Mouse (Mus musculus) liver, postnatal 0 days (tissue): Measurements from ENCODE around the gene Tifab.

ENCODE experiments used
- CTCF ChIP-seq: sonication (generic); IDR thresholded peaks from 2 replicates; pipeline ENCODE4 v1.5.1; 2016; ENCODE audit warnings: antibody characterized with exemption, low read depth
- EP300 ChIP-seq: IDR thresholded peaks from 2 replicates; pipeline ENCODE4 v1.6.1; 2016; ENCODE audit warnings: antibody characterized with exemption, low read depth, mild to moderate bottlenecking

DNA sequence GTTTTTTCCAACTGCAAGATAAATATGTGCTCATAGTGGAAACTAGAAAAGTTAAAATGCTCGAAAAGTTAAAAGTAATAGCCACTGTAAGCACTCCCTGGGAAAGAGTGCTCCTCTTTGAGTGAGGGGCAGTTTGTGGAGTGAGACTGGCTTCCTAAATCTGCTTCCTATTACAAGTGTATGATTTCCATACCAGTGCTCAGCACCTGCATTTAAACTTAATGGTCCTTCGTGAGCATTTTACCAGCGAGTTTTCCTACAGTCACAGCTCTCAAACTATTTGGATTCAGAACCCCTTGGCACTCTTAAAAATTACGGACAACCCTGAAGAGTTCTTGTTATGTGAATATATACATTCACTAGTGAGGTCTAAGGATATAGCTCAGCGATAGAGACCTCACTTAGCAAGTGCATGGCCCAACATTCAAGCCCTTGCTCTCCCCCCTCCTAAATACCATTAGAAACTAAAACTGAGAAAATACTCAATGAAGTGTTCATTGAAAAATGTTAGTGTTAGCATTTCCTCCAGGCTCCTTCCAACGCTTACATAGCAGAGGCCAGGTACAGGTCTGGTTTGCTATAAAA, 39.4 kb downstream of the Tifab start:
- TF ChIP-seq CTCF (no peak), EP300 (no peak)
